Mouse (Mus musculus): ENCODE data around the gene Zfp87. TPM values are rescaled to one million over a fixed set of nuclear protein-coding genes. Genes with fewer than 3 reads are reported as not detected.

The Zfp87 gene
- 20.5 TPM for polyA plus RNA-seq (2014; fragmentation: Illumina TruSeq; extraction: RNeasy Lipid Tissue Mini Kit (QIAGEN cat#74804); ENCODE audit: low replicate concordance)

DNA sequence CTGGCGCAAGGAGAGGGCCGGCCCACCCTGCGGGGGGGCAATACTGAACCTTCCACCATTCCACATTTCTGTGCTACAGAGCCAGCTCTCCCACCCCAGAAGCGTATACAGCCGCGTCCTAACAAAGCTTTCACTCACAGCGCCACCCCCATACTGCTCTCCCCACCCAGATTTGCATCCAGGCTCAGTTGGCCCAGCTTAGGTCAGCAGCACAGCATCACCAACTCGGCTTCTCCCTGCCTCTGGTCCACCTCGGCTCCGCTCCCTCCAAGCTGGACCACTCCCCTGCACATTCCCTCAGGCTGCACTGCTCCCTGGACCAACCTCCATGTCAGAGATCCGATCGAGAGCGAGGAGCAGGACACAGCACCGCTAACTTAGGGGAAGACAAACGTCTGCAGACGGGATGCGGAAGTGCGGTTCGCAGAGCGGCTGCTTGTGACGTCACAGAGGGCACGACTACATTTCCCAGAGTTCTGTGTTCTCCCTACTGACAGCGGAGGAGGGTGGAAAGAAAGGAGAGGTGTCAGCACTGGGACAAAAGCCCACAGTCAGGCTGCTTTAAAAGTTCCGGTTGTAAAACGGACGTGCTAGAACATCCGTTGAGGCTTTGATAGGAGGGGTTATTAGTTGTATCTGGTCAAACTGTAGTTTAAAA lies at the start of gene Zfp87, which contains the start of gene Gm26965:
Gene Zfp87, minus strand, starts transcription at position 425 of the 658 bp plus-strand sequence.
Gene Gm26965, minus strand, starts transcription at position 399 of the 658 bp plus-strand sequence.

DNA sequence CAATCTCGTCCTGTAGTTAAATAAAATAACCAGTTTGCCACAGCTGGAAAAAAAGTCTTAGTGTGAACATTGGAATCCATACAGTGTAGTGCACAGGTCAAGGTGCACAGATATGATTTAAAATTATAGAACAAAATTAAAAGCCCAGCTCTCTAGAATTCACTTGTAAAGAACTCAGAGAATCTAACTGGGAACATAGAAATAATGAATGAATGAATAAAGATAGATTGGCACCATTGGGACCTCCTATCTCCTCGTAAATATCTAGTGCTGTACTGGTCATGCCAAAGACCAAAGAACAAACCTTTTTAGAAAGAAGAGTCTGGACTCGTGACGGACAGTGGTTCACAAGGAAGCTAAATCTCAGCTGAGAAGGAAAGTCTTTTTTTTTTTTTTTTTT lies 27.8 kb upstream of the Zfp87 start, which contains the start of gene Zfp748:
Gene Zfp748, minus strand, starts transcription at position 101 of the 400 bp plus-strand sequence.

DNA sequence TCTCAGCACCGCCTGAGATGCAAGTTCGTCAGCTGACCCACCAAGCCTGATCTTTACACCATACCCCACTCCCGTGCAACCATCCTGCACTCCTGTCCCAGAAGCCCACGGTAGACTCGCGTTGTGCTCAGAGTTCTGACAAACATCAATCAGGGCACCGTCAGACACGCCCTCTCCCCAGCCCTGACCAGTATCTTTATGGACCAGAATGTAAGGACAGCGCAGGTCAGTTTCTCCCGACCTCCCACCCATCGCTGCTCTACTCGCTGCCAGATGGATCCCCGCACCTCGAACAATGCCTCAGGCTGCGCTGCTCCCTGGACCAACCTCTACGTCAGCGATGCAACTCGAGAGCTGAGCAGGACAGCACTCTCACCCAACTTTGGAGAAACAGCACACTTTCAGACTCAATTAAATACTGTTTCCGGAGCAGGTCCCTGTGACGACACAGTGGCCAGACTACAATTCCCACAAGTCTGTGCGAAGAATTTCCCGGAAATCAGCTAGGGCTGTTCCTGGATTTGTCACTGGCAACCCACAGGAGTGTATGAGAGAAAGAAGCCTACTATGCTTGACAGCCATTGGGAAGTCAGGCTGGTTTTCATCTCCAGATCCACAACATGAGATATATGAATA lies 25.8 kb downstream of the Zfp87 start, which contains the start of gene Zfp58:
Gene Zfp58, minus strand, starts transcription at position 472 of the 636 bp plus-strand sequence.

DNA sequence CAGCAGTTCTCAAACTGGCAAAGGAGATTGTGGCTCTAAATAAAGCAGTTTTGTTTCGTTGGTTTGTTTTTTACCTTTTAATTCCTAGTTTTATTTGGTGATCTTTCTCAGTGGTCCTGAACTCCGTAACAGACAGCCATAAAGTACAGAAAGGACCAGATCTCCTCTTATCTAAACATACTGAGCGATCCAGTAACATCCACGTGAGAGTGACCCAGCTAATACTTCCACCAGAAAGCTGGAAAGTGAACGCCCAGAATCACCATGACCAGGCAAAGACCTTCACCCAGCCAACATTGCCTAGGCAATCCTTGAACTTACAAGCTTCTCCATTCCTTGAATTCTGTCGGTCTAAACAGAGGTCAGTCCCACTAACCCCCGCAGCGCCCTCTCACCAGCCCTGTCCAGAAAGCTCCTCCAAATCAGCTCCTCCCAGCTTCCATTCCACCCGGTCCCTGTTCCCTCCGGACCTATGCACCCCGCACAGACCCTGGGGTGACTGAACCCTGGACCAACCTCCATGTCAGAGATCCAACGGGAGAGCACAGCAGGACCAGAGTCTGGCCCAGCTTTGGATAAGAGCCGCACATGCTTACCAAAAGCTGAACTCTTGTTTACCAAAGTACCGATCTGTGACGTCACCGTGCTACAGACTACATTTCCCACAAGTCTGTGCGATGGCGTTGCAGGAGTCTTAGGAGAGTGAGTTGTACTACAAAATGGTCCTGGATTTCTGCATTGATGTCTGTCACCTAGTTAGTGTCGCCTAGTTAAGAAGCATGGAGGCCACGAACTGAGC lies 42.2 kb downstream of the Zfp87 start, which contains the start of gene Zfp874b:
Gene Zfp874b, minus strand, starts transcription at position 634 of the 799 bp plus-strand sequence.

Other genes starting within 250 kb of the Zfp87 start
- gene Zfp458, start 247.7 kb downstream of the Zfp87 start, polyA plus RNA-seq (2014; fragmentation: Illumina TruSeq; extraction: RNeasy Lipid Tissue Mini Kit (QIAGEN cat#74804); ENCODE audit: low replicate concordance) = 8.6 TPM
- gene Zfp457, start 219.7 kb downstream of the Zfp87 start, polyA plus RNA-seq (2014; fragmentation: Illumina TruSeq; extraction: RNeasy Lipid Tissue Mini Kit (QIAGEN cat#74804); ENCODE audit: low replicate concordance) = 1.9 TPM
- 33.3 TPM for gene Zfp595, start 193.6 kb downstream of the Zfp87 start, polyA plus RNA-seq (2014; fragmentation: Illumina TruSeq; extraction: RNeasy Lipid Tissue Mini Kit (QIAGEN cat#74804); ENCODE audit: low replicate concordance)
- not detected for gene Gm28044, start 165.6 kb downstream of the Zfp87 start, polyA plus RNA-seq (2014; fragmentation: Illumina TruSeq; extraction: RNeasy Lipid Tissue Mini Kit (QIAGEN cat#74804); ENCODE audit: low replicate concordance)
- gene Zfp953, start 165.6 kb downstream of the Zfp87 start, polyA plus RNA-seq (2014; fragmentation: Illumina TruSeq; extraction: RNeasy Lipid Tissue Mini Kit (QIAGEN cat#74804); ENCODE audit: low replicate concordance) = 19.8 TPM
- gene Gm28041, start 150.4 kb downstream of the Zfp87 start, polyA plus RNA-seq (2014; fragmentation: Illumina TruSeq; extraction: RNeasy Lipid Tissue Mini Kit (QIAGEN cat#74804); ENCODE audit: low replicate concordance) = 1.0 TPM
- 12.1 TPM for gene Zfp456, start 150.4 kb downstream of the Zfp87 start, polyA plus RNA-seq (2014; fragmentation: Illumina TruSeq; extraction: RNeasy Lipid Tissue Mini Kit (QIAGEN cat#74804); ENCODE audit: low replicate concordance)
- 37.8 TPM for gene Zfp429, start 126.4 kb downstream of the Zfp87 start, polyA plus RNA-seq (2014; fragmentation: Illumina TruSeq; extraction: RNeasy Lipid Tissue Mini Kit (QIAGEN cat#74804); ENCODE audit: low replicate concordance)
- gene Zfp459, start 104.8 kb downstream of the Zfp87 start, polyA plus RNA-seq (2014; fragmentation: Illumina TruSeq; extraction: RNeasy Lipid Tissue Mini Kit (QIAGEN cat#74804); ENCODE audit: low replicate concordance) = 6.3 TPM
- gene Zfp874a, start 74.6 kb downstream of the Zfp87 start, polyA plus RNA-seq (2014; fragmentation: Illumina TruSeq; extraction: RNeasy Lipid Tissue Mini Kit (QIAGEN cat#74804); ENCODE audit: low replicate concordance) = 37.0 TPM
- gene Zfp874b, start 41.9 kb downstream of the Zfp87 start, polyA plus RNA-seq (2014; fragmentation: Illumina TruSeq; extraction: RNeasy Lipid Tissue Mini Kit (QIAGEN cat#74804); ENCODE audit: low replicate concordance) = 24.8 TPM
- gene Zfp58, start 25.6 kb downstream of the Zfp87 start, polyA plus RNA-seq (2014; fragmentation: Illumina TruSeq; extraction: RNeasy Lipid Tissue Mini Kit (QIAGEN cat#74804); ENCODE audit: low replicate concordance) = 25.0 TPM
- not detected for gene Gm26965, start within 50 bp of the Zfp87 start, polyA plus RNA-seq (2014; fragmentation: Illumina TruSeq; extraction: RNeasy Lipid Tissue Mini Kit (QIAGEN cat#74804); ENCODE audit: low replicate concordance)
- gene Zfp748, start 27.7 kb upstream of the Zfp87 start, polyA plus RNA-seq (2014; fragmentation: Illumina TruSeq; extraction: RNeasy Lipid Tissue Mini Kit (QIAGEN cat#74804); ENCODE audit: low replicate concordance) = 26.7 TPM
- 36.9 TPM for gene Zfp729b, start 83.5 kb upstream of the Zfp87 start, polyA plus RNA-seq (2014; fragmentation: Illumina TruSeq; extraction: RNeasy Lipid Tissue Mini Kit (QIAGEN cat#74804); ENCODE audit: low replicate concordance)
- not detected for gene Gm49345, start 111.6 kb upstream of the Zfp87 start, polyA plus RNA-seq (2014; fragmentation: Illumina TruSeq; extraction: RNeasy Lipid Tissue Mini Kit (QIAGEN cat#74804); ENCODE audit: low replicate concordance)
- 31.2 TPM for gene Zfp729a, start 111.6 kb upstream of the Zfp87 start, polyA plus RNA-seq (2014; fragmentation: Illumina TruSeq; extraction: RNeasy Lipid Tissue Mini Kit (QIAGEN cat#74804); ENCODE audit: low replicate concordance)
- gene Zfp738, start 160.9 kb upstream of the Zfp87 start, polyA plus RNA-seq (2014; fragmentation: Illumina TruSeq; extraction: RNeasy Lipid Tissue Mini Kit (QIAGEN cat#74804); ENCODE audit: low replicate concordance) = 14.0 TPM
- gene Zfp65, start 203.0 kb upstream of the Zfp87 start, polyA plus RNA-seq (2014; fragmentation: Illumina TruSeq; extraction: RNeasy Lipid Tissue Mini Kit (QIAGEN cat#74804); ENCODE audit: low replicate concordance) = 33.8 TPM
- gene Zfp85, start 229.1 kb upstream of the Zfp87 start, polyA plus RNA-seq (2014; fragmentation: Illumina TruSeq; extraction: RNeasy Lipid Tissue Mini Kit (QIAGEN cat#74804); ENCODE audit: low replicate concordance) = 27.4 TPM